Mouse (Mus musculus) telencephalon, adult 2 months (tissue): ENCODE data around the gene Fam124b.

Source experiments
- DNase-seq: peaks from one replicate; pipeline ENCODE4 v3.0.0-alpha.2; 2011; ENCODE audit warnings: low read depth, low spot score

Fam124b gene

GRCm38 (mm10) chr1:80177651-80178382, 40.5 kb downstream of the Fam124b start:
- DNase-seq, result no peak

GRCm38 (mm10) chr1:80167706-80168105, 50.6 kb downstream of the Fam124b start:
- DNase-seq, result no peak

- DNase-seq, result no peak
Observed at GRCm38 (mm10) chr1:80166577-80166976, 51.7 kb downstream of the Fam124b start.

GRCm38 (mm10) chr1:80165391-80165790, 52.9 kb downstream of the Fam124b start:
- no peak for DNase-seq

GRCm38 (mm10) chr1:80162943-80163342, 55.3 kb downstream of the Fam124b start:
- no peak for DNase-seq

GRCm38 (mm10) chr1:80159586-80159985, 58.7 kb downstream of the Fam124b start:
- no peak for DNase-seq

GRCm38 (mm10) chr1:80154902-80155301, 63.4 kb downstream of the Fam124b start:
- no peak for DNase-seq

GRCm38 (mm10) chr1:80153125-80153716, 65.1 kb downstream of the Fam124b start:
- no peak for DNase-seq

GRCm38 (mm10) chr1:80150681-80151080, 67.6 kb downstream of the Fam124b start:
- no peak for DNase-seq
